Mouse (Mus musculus): Measurements from ENCODE around the gene Tmcc2.

Gene Tmcc2

DNA sequence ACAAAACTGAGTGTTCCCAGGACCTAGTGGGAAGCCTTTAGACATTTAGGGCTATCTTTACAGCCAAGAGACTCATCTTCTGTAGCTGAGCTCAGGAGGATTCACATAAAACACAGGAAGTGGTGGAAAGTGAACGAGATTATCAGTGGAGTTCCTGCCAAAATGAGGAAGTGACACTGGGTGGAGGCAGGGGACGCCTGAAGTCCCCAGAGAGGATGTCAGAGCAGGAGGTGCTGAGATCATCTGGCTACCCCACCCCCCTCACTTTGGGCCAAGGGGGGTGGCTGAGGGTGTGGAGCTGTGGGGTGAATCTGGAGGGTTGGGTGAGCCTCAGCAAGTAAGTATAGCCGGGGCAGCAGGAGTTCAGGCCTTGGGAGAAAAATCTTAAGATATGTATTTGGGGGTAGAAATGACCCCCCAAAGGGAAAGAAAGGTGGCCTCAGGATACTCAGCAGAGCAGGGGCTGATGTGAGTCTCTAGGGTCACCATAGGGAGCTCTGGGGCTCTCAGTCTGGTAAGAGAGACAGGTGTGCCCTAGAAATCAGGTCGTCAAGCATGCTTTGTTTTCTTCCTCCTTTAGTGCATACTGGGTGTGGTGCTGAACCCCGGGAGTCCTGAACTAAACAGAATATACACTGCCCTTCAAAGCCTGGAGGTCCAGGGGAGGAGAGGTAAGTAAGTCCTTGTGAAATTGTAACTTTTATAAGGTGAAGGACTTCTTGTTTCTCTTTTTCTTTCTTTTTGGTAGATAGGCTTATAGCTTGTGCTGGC, 49.2 kb downstream of the Tmcc2 start:
- DNase-seq (ENCODE audit: low spot score) = no peak

DNA sequence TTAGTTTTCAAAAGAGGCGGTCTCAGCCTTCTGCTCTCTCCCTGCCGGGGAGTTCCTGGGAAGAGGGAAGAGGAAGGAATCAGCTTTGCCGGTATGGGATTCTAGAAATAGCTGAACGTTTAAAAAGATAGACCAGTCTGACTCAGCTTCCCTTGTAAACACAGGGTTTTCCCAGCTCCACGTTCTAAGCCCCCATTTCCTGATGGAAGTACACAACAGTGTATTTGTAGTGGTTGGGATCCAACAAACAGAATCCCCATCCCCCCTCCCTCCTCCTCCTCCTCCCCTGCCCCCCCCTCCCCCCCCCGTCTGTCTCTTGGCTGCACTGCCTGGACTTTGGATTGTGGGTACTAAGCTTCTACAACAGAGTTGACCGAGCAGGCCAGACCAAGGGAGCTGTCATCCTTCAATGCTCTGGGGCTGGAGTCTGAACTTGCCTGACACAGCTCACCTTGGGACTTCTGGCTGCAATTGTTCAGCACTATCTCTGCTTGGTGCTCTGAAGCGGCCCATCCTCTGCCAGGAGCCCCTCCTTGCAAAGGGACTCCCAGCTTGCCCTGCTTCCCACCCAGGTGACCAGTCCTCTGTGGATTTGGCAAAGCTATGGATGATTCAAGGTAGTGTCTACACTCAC, 52.9 kb downstream of the Tmcc2 start:
- DNase-seq (ENCODE audit: low spot score) = no peak

GRCm38 (mm10) chr1:132336921-132337320, 54.2 kb downstream of the Tmcc2 start:
- no peak for DNase-seq (ENCODE audit: low spot score)

GRCm38 (mm10) chr1:132335378-132335965, 55.6 kb downstream of the Tmcc2 start:
- no peak for DNase-seq (ENCODE audit: low spot score)

GRCm38 (mm10) chr1:132334178-132334801, 56.8 kb downstream of the Tmcc2 start:
- DNase-seq (ENCODE audit: low spot score) = no peak

DNA sequence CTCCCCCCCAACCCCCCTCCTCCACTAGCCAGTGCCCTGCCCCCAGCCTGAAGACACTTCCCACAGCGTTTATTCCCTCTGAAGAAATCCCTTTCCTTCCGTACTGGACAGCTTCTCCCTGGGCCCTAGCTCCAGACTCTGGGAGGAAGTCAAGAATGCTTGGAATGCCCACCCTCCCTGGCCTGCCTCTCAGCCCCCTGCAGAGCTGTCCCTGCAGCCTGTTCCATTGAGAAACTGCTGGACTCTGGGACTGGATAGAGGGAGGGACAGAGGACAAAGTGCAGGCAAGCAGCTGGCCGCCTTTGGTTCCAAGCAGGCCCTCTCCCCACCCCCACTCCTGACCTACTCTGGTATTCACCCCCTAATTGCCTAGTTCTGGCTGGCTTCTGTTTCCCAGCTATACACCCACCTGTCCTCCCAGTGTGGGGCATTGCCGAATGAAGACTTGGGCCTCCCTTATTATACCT, 57.4 kb downstream of the Tmcc2 start:
- no peak for DNase-seq (ENCODE audit: low spot score)

DNA sequence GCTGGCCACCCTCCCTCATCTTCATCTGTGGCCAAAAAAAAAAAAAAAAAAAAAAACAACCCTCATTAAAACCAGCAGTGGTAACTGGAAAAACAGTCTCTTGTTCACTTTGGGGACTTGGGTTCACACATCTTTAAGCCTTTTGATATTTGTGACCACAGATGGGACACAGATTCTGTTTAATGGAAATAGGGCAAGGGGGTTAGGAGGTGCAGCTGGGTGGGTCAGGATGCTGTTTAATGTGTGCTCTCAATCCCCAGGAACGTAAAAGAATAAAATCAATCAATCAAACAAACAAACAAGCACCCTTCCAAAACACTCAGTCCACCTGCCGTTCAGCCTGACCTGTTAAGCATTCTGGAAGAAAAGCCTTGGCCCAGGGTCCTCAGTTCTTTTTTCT, 57.9 kb downstream of the Tmcc2 start:
- no peak for DNase-seq (ENCODE audit: low spot score)

DNA sequence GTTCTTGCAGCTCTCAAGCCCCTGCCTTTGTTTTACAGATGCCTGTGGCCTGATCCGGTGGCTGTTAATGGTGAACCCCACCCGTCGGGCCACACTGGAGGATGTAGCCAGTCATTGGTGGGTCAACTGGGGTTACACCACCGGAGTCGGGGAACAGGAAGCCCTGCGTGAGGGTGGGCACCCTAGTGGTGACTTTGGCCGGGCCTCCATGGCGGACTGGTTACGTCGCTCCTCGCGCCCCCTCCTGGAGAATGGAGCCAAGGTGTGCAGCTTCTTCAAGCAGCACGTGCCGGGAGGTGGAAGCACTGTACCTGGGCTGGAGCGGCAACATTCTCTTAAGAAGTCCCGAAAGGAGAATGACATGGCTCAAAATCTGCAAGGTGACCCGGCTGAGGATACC, 59.8 kb downstream of the Tmcc2 start:
- DNase-seq (ENCODE audit: low spot score) = no peak

GRCm38 (mm10) chr1:132330397-132330796, 60.7 kb downstream of the Tmcc2 start:
- no peak for DNase-seq (ENCODE audit: low spot score)

DNA sequence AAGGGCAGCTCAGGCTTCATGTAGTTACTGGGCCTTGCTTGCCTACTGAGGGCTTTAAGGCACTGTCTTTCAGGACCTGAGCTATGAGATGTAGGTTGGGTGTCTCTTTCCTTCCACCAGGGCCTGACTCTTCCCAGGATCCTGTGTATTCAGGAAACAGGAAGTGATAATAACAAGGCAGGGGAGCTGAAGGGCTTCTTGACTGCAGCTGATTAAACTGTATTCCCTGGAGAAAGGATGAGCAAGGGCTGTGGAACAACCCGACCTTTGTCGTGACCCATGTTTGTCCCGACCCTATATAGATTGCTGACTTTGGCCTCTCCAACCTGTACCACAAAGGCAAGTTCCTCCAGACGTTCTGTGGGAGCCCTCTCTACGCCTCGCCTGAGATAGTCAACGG, 61.4 kb downstream of the Tmcc2 start:
- no peak for DNase-seq (ENCODE audit: low spot score)

DNA sequence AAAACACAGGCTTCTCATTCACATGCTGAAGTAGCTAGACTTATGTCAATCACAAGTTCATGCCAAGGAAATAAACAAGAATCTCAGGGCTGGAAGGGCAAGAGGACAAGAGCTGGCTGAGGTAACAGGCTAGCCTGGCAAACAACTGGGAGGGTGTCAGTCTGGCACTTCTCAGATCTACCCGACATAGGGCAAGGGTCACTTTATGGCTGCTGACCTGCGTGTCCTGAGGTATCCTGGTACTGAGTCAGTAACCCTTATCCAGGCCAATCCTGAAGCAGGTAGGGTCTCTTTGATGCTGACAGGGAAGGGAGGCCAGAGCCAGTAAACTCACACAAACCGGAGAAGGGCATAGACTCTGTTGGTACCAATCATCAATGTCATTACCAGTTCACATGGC, 62.5 kb downstream of the Tmcc2 start:
- DNase-seq (ENCODE audit: low spot score) = no peak

GRCm38 (mm10) chr1:132327477-132327876, 63.6 kb downstream of the Tmcc2 start:
- DNase-seq (ENCODE audit: low spot score) = no peak

- DNase-seq (ENCODE audit: low spot score) = no peak
Observed at GRCm38 (mm10) chr1:132326777-132327176, 64.3 kb downstream of the Tmcc2 start.

DNA sequence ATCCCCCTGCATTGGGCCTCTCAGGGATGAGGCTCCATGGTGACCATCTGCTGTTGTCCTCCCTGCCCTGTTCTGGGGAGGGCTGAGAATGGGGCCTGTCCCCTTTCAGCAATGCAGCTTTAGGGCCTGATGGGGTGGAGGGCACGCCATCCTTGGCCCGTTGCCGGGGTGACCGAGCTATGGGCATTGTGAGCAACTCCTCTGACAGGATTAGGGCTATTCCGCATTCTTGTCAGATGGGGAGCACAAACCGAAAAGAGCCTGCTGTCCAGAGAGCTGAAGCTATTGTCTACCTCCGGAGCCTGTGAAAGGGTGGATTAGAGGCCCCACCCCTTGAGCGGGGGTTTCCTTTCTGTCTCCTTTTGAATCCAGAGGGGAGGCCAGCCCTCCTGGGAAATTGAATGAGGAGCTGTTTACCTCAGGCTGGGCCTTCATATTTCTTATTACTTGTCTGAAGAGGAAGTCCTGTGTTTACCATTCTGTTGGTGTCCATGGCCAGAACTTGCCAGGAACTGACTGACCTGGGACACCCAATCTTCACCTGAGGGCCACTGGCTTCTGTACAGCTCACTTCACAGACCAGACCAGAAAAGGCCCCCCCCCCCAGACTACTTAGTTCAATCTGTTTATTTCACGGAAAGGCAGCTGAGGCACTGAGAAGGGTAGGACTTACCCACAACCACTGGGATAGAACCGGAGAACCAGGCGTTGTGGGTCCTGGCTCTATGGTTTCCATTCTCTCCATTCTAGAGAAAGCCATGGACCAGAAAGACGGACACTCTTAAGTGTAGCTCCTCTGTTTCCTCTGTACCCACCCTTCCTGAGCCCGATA, 68.2 kb downstream of the Tmcc2 start:
- no peak for DNase-seq (ENCODE audit: low spot score)

GRCm38 (mm10) chr1:132321821-132322580, 69.1 kb downstream of the Tmcc2 start:
- DNase-seq (ENCODE audit: low spot score) = no peak

GRCm38 (mm10) chr1:132319242-132319641, 71.8 kb downstream of the Tmcc2 start:
- peak; percentile 66 for DNase-seq (ENCODE audit: low spot score)

GRCm38 (mm10) chr1:132317894-132318863, 72.9 kb downstream of the Tmcc2 start:
- DNase-seq (ENCODE audit: low spot score) = no peak

DNA sequence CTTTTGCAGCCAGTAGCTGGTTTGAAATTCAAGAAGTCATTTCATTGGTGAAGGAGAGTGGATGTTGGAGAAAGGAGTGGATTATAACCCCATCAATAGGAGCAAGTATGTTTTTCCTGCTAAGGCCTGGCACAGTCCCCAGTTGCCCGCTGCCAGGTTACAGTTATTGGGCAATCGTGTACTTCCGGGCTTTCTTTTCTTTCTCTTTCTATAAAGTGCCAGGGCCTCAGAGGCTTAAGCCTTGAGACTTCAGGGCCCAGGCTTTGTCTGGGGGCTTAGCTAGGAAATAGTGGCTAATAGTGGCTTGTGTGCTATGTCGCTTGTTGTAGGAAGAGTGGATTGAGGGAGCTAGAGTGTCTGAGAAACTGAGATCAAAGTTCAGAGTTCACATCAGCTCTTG, 73.7 kb downstream of the Tmcc2 start:
- peak; percentile 41 for DNase-seq (ENCODE audit: low spot score)

DNA sequence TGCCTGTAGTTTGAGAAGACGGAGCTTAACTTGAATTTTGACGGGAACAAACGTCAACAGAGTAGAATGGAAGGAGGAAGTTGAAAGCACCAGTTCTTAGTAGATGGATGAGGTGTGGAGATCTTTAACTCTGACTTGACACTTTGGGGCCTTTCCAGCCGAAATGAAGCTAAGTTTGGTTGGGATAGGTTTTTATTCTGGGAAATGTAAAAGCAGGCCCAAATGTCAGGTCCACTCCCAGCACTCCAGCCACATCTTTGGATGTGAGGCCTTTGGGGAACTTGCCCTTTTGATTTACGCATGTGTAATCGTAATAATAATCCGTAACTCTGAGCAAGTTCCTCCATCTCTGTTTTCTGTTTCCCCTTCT, 74.5 kb downstream of the Tmcc2 start:
- DNase-seq (ENCODE audit: low spot score) = no peak

Measured in ovary, postnatal 14 days (tissue).